Mouse (Mus musculus) induced T-regulatory cell, adult 2 months (primary cell): ENCODE measurements around the gene Actr8.
A peak's percentile ranks its signal among the peaks of the same experiment; 100 is the strongest.

Experiments
- DNase-seq: peaks from one replicate; pipeline ENCODE4 v3.0.0-alpha.2; 2012; ENCODE audit warnings: low read depth

Actr8 gene

DNA sequence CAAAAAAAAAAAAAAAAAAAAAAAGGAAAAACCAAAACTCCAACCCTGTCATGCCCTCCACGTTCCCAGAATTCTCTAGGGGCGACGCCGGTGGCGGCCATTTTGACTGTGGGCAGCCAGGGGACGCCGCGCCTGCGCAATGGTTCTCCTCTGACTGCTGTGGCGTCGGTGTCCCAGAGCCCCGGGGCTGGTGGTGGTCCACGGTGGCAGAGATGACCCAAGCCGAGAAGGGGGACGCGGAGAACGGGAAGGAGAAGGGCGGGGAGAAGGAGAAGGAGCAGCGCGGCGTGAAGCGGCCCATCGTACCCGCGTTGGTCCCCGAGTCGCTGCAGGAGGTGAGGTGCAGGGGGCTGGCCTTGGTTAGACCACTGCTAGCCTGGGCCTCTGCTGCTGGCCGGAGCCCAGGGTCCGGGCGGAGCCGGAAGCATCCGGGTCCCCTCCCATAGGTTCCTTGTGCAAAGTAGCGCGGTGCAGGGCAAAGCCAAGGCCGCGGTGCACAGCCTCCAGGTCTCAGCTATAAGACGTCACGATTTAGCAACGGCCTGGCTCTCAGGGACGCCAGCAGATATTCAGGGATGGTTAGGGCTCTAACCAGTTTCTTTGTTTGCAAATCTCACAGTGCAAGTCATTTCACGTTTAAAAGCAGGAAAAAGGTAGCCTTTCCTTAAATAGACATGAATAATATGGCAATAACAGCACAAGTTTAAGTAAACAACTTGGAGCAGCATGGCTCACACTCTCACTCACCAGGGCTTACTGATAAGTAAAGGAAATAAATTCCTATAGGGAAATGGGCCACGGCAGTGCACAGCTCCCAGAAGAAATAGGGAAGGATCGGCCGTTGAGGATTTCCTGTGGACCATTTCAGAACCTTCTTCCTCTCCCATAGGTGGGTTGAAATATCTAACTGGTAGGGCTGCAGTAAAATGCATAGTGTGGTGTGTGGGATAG, at the start of gene Actr8:
Gene Actr8 (plus strand): TSS at position 84 of the 951 bp plus-strand sequence.
- peak; percentile 89 for DNase-seq

DNA sequence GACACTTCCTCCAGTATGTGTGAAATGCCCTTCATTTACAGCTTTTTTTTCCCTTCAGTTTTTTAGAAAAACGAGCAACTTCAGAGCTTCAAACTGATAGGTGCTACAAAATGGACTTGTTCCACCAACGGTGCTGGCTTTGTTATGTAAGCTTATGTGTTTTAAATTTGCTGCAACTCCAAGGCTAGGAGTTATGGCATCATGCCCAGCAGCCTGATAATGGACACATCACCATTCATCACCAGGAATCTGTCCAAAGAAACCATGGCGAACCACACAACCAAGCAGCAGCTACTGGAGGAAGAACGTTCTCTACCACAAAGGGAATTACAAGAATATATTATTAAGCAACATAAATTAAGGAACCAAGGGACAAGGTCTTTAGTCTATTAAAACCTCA, 49.2 kb upstream of the Actr8 start:
- DNase-seq, result no peak

DNA sequence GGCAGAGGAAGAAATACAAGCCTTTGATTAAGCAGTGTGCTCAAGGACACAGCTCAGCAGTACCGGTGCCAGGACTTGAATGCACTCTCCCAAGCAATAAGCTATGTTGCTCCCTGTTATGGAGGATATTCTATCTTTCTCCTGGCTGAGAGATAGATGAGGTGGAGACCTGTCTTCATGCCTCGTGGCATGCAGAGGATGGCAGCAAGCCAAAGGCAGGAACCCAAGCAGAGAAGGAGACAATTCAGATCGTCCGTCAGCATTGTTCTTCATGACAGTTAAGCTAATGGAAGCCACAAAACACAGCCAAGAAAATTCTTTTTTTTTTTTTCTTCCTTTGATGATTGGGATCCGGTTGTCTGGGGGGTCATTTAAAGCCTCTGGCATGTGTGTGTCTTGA, 42.6 kb upstream of the Actr8 start:
- no peak for DNase-seq

DNA sequence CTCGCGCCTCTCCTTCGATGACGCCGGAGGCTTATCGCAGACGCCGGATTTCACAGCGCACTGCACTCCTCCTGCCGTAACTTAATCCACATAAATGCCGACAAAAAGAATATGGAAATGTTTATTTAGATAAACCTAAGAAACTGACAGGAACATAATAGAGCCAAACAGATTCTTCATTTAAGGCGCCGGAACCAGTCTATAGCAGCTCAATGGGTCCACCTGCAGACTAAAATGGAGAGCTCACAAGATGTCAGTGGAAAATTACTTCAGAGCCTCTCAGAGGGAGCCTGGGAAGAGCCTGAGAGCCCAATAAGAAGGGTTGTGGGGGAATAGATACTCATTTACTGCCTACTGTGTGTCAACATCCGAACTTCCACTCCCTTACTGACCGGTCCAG, 40.7 kb upstream of the Actr8 start:
- DNase-seq, result no peak

DNA sequence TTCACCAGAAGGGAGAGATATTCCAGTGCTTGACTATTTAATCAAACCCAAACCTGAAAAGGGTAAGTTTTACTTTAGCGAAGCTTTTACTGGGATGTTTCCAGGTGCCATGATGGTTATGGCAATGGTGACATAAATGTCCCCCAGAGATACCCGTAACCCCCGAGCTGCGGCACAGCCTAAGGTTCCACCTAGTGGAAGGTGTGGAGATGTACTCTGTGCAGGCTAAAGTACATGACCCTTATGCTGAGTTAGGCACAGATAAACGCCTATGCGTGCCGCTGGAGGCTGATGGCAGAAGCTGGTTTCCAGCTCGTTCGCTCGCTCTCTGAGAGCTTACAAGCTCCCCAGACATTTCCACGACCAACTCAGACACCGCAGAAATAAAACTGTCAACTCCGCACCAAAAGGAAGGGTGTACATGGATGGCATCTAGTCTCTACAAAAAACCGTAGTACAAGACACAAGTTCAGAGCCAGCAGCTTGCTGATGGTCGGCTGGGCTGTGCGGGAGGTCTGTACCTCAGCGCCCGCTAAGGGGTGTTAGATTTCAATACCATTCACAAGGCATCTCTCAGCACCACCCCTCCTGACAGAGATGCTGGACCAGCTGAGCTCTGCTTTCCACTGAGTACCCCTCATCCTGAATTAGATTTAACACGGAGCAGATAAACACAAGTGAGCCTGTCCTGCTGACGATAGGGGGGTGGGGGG, 38.4 kb upstream of the Actr8 start:
- no peak for DNase-seq

DNA sequence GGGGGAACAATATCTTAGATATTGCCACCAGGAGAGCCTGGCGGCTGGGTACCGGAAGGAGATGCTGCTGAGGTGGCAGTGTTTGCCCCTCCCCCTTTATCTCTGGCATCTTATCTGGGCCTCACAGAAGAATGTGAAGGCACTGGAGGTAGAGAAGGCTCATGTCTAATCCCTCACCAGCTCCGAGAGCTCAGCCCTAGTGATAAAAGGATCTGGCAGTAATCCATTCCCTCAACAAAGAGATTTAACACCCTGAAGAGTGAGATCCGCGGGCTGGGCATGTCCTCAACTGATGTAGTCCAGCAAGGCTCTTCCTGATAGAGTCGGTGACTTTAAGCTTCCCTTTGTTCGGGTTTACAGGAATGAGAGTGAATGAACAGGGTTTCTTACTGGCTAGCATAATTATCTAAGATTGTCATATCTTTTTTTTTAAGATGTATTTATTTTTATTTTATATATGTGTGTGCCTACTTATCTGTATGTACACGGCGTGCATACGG, 37.8 kb upstream of the Actr8 start:
- peak; percentile 59 for DNase-seq

DNA sequence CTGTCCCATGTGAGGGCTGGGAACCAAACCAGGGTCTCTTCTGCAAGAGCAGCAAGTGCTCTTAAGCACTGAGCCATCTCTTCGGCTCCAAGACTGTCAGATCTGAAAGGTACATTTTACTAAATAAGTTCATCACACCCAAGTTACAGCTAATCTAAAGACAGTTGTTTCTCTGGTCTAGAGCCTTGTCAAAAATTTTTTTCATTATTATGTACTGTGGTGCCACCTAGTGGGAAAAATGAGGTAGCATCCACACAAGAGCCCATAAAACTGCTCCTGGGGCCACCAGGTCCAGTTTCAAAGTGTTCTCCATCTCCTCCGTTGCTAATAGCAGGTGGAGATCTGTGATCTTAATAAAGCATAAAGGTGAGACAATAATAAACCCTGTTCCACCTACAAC, 37.3 kb upstream of the Actr8 start:
- peak; percentile 75 for DNase-seq

DNA sequence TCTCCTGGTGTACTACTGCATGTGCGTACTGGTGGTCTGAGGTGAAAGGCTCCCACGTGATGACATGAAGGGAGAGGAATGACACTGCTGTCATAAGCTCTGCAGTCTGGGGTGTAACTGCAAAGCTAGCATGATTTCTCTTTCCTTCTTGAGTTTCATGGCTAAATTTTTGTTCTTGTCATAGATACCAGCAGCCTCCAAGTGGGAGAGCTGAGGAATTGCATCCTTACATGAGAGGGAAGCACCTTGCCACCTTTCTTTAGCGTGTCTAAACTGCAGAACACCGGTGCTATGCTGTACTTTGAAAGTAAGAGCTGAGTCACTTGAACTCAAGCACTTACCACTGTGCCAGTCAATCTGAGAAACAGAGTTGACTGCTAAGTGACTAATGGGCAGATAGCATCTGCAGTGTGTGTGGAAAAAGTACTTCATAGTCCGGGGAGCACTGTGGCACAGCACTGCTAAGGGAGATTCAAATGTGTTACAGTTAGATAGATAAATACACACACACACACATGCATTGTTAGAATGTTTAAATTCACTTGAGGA, 31.3 kb upstream of the Actr8 start:
- peak; percentile 65 for DNase-seq

DNA sequence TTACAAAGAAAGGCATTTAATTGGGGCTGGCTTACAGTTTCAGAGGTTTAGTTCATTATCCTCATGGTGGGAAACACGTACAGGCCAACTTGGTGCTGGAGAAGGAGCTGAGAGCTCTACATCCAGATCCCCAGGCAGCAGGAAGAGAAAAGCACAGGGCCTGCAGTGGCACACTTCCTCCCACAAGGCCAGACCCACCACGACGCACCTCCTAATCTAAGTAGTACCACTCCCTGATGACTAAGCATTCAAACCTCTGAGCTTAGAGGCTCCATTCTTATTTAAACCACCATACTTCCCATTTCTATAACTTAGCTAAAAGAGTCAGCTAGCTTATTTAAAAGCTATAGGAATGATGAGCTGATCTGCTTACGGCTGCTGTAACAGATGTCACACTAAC, 27.3 kb upstream of the Actr8 start:
- DNase-seq, result no peak

DNA sequence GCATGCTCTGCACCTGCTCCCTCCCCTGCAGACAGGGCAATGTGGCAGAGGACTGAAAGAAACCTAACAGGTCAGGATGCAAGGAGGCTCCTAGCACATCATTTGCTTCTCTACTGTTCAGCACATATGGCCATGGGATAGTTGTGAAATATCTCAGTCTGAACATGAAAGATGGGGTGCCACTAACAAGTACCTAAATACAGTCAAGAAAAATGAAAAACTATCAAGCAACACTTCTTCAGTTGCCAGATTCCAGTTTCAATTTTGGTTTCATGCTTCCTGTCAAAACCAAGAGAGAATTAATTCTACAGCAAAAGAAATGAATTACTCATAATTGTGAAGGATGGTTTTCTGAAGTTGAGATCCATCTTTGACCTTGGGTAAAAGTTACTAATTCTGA, 20.7 kb upstream of the Actr8 start:
- DNase-seq, result peak; percentile 60

DNA sequence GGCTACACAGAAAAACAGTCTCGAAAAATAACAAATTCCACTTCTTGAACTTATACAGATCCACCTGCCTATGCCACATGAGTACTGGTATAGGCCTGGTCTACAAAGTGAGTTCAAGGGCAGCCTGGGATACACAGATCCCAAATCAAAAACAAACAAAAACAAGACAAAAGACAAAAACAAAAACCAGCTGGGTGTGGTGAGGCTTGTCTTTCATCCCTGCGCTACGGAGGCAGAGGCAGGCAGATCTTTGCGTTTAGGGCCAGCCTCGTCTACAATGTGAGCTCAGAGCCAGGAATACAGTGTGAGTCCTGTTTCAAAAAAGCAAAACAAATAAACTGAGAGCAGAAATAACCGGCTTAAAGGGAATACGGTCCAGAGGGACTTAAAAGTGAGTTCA, 10.5 kb upstream of the Actr8 start:
- no peak for DNase-seq

DNA sequence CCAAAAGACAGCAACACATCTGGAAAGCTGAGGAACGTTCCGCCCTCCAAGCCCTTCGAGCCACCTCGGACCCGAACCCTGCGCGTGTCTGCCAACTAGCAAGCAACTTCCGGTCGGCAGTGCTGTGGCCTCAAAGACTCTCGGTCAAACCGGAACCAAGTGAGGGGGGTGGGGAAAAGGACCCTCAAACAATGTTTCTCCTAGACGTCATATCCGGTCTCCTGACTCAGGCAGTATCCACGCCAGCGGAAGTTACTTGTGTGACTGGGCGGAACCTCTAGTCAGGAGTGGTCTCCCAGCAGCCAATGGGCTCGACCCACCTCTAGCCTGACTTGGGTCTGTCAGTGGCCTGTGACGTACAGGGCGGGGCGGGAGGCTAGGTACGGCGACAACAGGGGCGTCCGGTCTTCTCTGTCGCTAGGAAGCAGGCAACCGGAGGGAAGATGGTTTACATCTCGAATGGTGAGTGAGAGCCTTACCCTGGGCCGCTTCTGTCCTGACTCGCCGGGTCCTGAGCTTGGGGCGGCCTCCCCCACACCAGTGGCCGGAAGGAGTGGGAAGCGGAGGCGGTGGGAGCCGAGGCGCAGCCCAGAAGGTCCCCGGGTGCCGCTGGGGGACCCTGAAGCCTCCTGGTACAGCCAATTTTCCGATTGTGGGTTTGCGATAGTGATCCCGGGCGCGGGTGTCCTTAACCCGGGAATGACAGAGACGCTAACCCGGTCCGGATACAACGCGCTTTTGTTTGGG, 9.9 kb upstream of the Actr8 start, which contains the start of gene Selenok:
Gene Selenok (plus strand): TSS at position 234 of the 747 bp plus-strand sequence.
- DNase-seq, result peak; percentile 98

DNA sequence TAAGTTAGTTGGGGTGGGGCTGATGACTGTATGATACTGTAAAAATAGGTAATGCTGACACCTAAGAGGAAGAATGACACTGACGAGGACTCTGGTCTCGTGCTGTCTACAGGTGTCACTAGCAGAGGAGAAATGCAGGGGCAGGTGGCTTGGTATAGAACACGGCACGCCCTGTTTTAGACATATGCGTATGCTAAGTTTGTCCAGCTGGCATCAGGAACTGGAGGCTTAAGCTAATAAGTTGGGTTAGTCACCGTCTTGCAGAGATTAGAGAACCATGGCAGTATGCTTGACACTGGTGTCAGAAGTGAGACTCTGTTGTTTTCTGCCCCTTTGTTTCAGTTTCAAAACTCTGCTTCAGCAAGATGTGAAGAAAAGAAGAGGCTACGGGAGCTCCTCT, 6.7 kb upstream of the Actr8 start:
- DNase-seq, result peak; percentile 6

DNA sequence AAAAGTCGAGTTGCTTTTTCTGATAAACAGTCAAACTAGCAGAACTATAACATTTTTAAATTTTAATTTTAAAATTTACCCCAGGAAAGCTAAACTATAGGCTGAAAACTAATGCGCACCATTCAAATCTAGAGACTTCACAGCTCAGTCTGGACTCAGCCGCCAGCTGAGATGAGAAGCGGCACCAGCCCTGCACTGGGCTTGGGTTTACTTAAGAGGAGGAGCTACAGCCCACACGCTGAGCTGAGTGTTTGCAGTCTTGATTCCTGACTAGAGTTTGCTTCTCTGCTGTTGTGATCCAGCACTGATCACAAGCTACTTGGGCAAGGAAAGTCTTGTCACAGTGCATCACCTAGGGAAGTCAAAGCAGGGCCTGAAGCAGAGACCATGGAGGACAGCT, 6.1 kb upstream of the Actr8 start:
- peak; percentile 10 for DNase-seq

DNA sequence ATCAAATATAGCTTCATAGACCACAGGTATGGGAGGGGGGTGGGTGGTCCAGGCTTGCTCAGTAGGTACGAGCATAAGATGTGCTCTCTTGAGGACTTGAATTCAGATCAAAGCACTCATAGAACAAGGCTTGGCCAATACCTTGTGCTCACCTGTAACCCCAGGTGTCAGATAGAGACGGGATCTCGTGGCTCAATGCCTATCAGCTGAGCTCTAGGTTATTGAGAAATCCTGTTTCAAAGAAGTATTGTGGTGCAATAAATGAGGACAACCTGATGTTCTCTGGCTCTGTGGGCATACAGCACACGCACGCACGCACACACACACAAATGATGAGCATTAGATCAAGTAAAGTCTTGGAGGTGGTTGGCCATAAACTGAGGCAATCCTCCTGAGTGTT, 1.2 kb upstream of the Actr8 start:
- no peak for DNase-seq

DNA sequence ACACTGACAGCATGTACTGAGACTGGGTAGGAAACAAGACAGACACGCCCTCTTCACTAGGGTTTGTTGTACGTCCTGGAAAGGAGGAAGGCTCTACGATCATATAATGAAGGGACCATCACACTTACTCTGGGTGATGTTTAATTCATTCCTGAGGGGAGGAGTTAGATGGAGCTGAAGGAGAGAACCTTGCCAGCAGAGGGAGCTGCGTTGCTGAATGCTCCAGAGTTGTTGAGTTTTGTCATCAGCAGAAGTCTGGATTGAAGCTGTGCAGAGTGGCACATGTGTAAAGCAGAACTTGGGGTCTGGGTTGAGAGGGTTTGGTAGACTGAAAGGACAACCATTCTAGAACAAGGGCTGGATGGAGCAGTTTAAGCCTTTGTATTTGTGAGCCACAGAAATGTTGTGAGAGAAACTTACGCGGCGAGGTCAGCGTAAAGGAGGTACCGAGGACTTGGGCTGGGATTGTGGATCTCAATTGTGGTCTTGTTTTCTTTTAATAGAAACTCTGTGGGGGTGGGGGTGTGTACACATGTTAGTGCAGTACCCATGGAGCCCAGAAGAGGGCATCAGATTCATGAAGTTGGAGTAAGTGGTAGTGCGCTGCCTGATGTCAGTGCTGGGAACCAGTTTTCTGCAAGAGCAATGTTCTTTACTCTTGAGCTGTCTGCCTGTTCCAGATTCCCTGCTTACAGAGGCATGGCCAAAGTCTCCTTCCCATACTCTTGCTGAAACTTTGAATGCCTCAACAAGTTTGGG, 2.5 kb downstream of the Actr8 start:
- peak; percentile 75 for DNase-seq

DNA sequence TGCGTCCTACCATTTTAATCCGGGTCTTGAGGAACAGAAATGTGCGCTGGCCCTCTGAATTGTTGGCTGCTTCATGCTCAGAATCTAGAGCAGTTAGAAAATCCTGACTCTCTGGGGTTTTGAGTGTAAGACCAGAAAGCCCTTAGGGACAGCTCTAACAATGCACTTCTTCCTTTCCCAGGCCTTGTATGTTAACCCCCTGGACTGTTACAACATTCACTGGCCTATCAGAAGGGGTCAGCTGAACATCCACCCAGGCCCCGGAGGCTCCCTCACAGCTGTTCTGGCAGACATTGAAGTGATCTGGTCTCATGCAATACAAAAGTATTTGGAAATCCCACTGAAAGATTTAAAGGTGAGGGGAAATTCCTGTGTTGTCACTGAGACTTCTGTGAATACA, 8.0 kb downstream of the Actr8 start:
- no peak for DNase-seq

DNA sequence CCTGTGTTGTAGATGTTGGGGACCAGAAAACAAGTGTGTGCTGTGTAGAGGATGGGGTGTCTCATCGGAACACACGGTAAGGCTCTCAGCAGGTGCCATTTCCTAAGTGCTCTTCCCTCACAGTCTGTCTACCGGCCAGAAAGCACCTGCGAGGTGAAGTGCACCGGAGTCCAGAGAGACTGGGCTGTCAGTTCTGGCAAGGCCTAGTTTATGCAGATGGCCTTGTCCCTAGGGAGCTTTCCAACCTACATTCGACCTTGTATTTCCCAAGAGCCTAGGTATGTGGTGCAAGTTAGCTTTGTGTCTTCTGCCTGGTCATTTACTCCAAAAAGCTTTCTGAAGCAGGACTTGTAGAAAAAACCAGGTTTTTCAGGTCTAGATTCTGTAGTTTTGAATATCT, 9.1 kb downstream of the Actr8 start:
- DNase-seq, result no peak

DNA sequence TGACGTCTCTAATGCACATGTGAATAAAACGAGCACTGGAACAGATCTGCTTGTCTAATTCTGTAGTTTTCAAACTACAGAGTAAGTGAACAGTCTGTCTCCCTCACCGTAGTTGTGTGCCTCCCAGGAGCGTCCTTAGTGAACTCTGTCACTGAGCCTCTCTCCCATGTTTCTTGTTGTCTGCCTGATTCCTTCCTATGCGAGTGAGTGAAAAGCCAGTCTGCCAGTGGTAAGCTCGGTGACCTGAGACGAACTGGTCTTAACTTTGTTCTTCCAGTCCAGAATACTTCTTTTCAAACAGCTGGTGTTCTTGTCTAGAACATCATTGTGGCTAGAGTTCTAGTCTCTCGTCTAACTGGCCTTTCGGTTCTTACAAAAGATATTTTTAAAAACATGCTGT, 9.6 kb downstream of the Actr8 start:
- no peak for DNase-seq

DNA sequence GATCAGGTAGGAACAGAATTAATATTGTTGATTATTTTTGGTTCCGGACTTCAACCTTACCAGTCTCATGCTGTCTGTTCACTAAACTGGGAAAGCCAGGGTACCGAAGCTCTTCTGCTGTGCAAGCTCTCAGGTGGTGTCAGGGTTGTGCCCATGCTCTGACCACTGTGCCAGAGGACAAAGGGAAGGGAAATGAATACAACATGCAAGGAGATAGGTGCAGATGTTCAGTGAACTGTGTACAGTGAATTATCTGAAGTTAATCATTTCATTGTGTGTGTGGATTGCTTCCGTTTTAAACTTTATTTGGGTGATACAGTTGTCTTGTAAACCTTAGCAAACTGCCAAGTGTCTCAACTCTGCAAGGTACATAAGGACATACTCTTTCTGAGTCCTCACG, 10.2 kb downstream of the Actr8 start:
- no peak for DNase-seq

DNA sequence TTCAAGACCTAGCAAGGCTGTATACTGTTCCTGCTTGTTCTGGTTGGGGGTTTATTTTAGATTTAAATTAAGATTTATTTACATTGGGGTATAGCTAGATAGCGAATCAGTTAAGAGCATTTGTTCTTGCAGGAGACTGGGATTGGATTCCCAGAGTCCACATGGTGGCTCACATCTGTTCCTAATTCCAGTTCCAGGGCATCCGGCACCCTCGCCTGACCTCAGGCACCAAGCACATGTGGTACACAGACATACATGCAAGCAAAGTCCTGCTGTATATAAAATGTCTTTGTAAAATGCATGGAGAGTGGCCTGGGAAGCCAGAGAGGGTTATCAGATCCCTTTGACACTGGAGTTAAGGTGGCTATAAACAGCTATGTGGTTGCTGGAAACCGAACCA, 16.8 kb downstream of the Actr8 start:
- no peak for DNase-seq
